Mouse (Mus musculus) cerebellum, adult 2 months (tissue): ENCODE results near the gene Fam160b1.

Experiments
- CTCF ChIP-seq: fragments of 200-500 bp; IDR thresholded peaks from 2 replicates; pipeline ENCODE4 v1.5.1; 2011; ENCODE audit warnings: low read depth, mild to moderate bottlenecking, control low read depth, low read length, moderate library complexity, borderline replicate concordance; ENCODE audit not compliant: insufficient read depth
- POLR2A ChIP-seq: fragments of 200-500 bp; IDR thresholded peaks from 2 replicates; pipeline ENCODE4 v1.6.1; 2011; ENCODE audit warnings: low read length, control low read depth, borderline replicate concordance; ENCODE audit not compliant: insufficient read depth

DNA sequence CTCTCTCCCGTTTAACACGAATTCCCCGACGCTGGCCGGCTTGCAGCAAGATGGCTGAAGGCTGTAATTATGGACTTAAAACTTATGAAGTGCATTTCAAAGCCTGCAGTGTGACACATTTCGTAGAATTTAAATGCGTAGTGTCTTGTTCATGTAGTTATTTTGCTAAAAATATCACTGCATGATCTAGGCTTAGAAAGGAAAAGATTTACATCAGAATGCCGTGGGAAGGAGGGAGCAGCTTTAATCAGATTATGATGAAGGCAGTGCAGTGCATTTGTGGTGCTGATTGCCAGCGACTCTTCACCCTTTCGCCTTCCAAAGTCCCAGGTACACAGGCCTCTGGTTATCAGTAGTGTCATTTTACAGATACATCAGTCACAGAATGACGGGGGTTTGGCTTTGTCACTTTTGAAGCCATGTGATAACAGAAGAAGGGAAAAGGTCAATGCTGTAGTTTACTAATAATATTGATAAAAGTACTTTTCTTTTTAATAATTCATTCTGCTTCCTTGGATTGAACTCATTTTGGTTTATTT, 7.4 kb downstream of the Fam160b1 start:
- TF ChIP-seq CTCF (no peak), POLR2A (no peak)
